Mouse (Mus musculus): ENCODE results near the gene Clstn2. TPM values are rescaled to one million over a fixed set of nuclear protein-coding genes. Genes with fewer than 3 reads are reported as not detected.
A peak's percentile ranks its signal among the peaks of the same experiment; 100 is the strongest.

The Clstn2 gene
- total RNA-seq, 2 experiments from 2014 or later = not detected

DNA sequence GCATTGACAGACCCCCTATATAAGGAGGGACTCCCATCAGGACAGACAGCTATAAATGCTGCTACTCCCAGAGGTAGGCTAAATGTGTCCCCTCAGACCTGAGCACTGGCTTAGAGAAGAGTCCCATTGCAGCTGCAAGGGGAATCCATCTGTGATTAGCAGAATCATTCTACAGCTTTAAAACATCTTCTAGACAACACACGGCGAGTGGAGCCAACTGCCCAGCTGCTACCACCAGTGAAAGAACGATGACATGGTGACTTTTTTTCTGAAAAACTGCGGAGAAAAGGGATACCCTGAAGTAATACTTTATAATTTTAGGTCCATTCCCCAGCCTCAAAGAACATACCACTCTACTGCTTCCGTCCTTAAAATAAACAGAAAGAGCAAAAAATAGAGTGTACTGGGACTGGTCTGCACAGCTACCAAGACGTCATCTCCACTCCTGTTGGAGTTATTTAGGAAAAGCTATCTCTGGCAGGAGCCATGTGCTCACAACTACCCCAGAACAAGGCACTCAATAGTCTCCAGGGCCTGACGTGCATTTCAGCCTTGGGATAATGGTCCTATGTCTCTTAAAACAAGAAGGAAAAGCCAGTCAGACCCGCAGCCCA, 79.1 kb downstream of the Clstn2 start:
- no peak for ATAC-seq (ENCODE audit: poor library complexity, severe bottlenecking)

DNA sequence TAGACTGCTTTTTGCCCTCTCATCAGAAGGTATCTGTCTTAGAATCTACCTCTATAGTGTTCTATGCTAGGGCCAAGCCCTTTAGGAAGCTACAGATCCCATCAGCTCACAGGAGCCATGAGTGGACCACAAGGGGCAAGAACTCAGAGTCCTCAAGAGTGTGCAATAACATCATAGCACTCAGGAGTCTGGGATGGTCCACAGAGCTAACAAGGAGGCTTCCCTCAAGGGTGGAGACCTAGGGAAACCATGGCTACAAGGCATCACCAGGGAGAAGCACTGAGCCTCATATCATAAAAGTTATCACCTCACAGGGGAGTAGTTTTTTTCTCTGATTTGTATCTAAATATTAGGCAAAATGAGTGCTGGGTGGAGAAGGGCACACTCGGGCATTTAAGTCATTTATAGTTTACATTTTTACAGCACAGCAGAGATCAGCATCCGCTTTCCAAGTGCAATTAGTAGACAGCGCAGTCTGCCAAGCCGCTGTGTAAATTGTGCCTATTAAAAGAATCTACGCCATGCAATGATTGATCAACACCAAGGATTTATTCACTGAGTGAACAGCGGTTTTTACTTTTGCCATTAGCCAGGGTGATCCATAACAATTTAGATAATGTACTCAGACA, 82.5 kb downstream of the Clstn2 start:
- ATAC-seq (ENCODE audit: poor library complexity, severe bottlenecking) = no peak

DNA sequence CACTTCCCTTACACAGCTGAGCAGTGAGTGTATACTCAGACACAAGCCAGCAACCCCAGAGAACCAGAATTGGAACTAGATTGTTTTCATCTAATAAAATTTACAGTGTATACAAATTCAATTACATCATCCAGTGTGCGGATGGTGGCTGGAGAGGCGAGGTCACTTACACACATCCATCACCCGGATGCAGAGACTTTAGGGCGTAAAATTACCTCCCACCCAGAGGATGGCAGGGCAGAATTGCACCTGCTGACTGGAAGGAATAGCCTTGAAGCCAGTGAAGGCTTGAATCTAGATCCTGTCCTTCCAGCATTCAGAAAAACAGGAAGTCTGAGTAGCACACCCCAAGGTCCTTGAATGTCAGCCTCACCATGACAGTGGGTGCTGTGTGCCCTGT, 113.7 kb downstream of the Clstn2 start:
- ATAC-seq (ENCODE audit: poor library complexity, severe bottlenecking) = no peak

DNA sequence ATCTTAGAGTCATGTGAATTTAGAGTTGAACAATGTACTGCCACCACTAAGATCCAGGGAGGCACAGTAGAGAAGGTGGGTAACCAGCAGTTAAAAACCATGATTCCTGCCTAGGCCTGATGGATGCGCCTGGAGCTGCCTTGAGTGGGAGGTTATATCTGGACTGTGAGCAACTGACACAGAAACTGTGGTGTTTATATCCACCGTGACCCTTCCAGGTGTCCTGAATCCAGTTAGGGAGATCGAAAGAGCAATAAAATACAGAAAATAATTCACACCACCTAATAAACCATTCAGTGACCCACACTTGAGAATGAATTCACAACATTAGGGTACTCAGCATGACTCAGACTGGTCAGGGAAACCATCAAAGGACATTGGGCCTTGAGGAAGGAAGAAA, 141.6 kb downstream of the Clstn2 start:
- ATAC-seq (ENCODE audit: poor library complexity, severe bottlenecking) = no peak

DNA sequence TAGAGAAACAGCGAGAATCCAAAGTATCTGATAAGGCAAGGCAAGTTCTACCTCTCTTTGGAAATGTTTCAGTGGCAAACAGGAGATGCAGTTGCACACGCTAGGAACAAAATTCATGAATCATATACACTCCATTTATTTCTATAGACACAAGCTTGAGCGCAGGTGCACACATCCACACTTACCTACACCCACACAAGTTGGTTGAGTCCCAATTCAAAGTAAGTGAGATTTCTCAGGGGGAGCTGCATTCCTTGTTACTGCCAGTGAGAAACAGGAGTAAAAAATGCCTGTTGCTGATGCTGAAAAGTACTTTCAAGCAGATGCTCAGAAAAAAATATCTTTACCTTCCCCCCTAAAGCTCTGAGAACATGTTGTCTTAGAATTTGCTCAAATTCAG, 149.6 kb downstream of the Clstn2 start:
- ATAC-seq (ENCODE audit: poor library complexity, severe bottlenecking) = no peak

DNA sequence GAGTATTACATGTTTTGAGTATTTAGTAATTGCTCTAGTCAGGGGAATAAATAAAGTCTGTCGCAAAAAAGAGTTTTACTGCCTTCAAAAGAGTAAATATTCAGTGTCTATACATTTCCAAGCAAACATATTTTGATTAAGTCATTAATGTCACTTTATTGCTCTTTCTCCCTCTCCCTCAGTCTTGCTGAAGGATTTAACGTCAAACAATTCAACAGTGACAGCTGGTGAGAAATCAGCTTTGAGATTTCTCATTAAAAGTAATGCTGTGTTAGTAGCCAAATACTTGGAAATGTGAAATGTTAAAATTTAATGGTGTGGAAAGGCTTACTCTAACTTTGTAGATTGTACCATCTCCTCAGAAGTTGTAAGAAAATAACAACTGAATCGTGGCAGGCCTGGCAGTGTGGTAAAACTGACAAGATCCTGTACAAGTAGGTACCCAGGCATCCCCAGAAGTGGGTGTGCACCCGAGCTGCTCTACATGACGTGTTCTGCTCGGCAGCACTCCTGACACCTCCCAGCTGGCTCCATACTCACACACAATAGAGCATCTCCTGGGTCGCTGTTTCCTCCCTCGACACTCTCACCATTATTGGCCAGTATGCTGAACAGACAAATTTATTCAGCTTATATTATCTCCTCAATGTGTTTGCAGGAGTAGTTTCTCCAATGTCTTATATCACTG, 165.8 kb downstream of the Clstn2 start:
- ATAC-seq (ENCODE audit: poor library complexity, severe bottlenecking) = no peak

DNA sequence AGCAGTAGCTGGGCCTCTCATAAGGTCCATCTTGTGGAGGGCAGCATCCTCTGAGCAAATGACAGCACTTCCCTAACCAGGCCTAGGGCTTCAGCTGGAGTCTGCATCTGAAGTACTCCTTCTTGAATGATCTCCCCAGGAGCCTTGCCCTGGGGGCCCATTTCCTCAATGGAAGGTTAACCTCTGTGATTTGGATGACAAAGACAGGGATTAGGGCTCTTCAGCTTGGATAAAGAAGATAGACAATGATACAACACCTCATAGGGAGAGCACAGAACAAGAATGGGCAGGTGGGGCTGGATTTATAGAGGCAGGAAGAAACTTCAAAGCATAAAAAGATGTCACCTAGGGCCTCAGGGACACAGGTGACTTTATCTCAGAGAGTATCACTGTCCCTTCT, 180.1 kb downstream of the Clstn2 start:
- no peak for ATAC-seq (ENCODE audit: poor library complexity, severe bottlenecking)

DNA sequence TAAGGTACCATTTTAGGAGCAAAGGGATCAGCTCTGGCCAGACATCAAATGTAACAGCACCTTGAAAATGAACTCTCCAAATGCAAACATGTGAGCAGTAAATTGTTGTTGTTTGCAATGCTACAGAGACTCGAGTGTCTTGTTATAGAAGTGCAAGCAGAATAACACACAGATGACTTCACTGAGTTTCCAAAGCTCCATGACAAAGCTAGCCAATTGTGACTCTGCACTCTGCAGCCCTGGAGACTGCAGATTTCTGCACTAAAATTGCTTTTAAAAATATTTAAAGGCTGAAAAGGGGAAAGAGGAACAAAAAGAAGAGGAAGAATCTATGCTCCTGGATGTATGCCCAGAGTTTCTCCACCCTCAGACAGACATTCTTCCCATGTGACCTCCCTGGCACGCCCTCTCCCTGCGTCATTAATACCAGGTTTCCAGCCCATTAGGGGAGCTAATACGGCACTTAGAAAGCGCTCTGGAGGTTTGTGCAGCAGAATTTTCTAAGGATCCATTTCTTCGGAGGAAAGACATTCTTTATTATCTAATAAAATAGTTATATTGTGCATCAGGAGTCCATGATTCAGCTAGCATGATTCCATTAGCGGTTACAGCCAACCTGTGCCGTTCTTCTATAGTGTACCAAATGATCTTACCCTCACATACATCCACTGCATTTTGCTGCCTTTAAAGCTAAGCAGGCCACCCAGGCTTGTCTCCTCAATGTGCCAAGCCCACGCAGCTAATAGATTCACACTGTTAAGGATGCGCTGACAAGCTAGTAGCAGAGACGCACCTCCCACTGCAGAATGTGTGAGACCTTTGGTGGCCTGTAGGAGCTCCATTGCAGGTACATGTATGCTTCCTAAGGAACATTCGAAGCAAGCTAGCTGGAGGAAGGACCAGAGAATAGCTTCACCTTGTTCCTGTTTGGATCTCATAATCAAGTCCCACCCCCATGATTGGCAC, 184.8 kb downstream of the Clstn2 start:
- ATAC-seq (ENCODE audit: poor library complexity, severe bottlenecking) = peak; percentile 47; the same call in 1 of the 2 replicates

DNA sequence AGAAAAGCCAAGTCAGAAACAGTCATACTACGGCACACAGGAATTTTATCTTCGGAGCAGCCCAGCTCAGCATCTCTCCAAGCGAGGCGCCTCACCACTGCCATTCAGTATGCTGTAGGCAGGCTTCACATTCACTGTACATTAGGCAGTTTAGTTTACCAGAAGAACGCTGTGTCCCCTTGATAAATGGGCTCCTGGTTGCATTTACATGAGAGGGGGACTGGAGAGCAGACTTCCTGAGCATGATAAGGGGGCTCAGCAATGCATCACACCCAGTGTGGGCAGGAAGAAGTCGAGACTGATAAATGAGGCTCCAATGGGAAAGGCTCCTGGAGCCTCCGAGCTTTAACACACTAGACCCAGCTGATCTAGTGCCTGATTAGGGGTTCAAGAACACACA, 190.9 kb downstream of the Clstn2 start:
- no peak for ATAC-seq (ENCODE audit: poor library complexity, severe bottlenecking)

DNA sequence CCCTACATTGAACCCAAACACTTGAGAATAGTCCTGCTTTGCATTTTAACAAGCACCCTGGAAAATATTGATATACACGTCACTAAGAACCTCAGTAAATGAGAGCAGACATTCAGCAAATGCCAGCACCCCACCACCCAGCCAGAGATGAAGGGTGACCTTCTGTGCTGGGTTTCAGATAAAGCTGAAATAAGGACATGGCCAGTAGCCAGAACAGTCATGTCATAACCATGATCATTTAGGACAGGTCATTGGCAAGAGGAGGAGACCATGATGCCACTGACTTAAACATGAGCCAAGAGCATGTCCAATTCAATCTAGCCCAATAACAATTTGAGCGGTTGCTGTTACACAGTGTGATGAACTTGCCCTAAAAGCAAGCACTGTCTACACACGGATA, 201.8 kb downstream of the Clstn2 start:
- no peak for ATAC-seq (ENCODE audit: poor library complexity, severe bottlenecking)

DNA sequence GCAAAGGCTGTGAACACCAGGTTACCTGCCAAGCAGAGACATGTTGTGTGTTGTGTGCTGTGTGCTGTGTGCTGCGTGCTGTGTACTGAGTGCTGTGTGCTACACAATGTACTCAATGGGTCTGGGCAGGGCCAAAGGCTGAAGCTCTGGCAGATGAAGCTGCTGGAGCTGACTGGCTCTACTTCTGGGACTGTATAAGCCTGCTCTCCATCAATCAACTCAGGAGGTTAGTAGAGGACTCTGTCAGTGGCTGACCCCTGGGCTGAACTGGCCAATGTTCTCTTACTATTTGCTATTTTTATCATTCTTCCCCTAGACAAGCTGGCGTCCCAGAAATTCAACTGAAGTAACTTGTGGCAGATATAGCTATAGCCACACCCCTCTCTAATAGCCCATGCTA, 203.1 kb downstream of the Clstn2 start:
- ATAC-seq (ENCODE audit: poor library complexity, severe bottlenecking) = no peak

DNA sequence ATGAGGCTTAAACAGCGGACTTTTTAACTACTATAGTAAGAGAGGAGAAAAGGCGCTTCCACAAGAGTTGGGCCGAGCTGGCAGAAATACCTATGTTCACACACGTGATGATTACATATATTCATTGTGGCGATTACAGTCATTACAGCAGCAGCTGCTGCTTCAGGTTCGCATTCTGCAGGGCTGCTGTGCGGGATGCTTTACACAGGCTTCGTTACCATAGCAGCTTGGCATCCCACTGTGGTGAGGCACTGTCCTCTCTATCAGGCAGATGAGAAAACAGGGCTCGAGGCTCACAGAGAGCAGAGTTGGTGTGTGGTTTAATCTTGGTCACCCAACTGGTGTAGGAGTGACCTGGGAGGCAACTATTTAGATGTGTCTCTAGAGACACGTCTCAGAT, 205.3 kb downstream of the Clstn2 start:
- ATAC-seq (ENCODE audit: poor library complexity, severe bottlenecking) = no peak

DNA sequence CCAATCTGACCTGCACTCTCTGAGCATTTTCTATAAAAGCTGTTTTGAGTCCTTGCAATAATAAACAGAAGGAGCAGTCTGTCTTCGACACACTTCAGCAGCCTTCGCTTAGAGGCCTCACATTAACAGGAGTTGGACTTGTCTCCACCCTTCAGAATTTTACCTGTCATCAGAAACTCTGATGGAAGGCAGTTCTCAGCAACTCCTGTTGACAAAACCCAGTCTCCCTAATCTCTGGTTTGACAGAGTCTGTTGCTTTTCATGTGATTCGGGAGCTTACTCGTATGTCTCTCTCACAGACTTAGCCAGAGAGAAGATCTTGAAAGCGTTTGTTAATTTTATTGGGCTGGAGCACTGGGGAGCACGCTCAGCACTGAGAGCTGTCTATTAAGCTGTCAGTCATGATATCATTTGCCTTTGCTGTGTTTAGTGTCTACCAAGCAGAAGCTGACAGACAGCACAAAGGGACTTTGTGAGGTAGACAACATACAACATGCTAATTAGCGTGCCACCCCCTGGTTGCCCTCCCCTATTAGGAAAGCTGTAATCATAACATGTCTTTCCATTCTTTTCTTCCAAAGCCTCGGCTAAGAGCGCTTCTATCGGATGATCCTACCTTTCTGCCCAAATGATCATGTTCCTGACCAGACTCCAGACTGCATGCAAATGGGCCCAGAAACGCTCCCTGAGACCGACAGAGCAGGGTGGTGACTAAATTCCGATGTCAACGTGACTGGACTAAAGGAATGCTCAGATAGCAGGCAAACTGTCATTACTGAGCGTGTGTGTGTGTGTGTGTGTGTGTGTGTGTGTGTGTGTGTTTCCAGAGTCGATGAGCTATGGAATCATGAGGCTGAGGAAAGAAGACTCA, 206.7 kb downstream of the Clstn2 start:
- no peak for ATAC-seq (ENCODE audit: poor library complexity, severe bottlenecking)

DNA sequence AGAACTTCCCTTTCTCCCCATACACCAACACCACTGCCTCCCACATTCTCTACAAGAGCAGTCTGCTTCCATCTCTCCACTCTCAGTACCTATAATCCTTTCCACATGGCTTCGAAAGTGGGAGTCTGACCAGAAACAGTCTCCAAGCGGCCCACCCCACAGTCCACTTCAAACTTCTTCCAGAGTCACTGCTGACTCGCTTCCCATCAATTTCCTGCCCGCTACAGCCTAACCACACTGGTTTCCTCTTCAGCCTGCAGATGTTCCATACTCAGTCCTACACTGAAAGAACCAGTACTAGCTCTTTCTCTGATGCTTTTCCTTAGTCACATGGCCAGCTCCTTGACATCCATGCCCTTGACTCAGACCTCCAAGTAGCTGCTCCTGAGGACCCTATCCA, 215.9 kb downstream of the Clstn2 start:
- ATAC-seq (ENCODE audit: poor library complexity, severe bottlenecking) = no peak

DNA sequence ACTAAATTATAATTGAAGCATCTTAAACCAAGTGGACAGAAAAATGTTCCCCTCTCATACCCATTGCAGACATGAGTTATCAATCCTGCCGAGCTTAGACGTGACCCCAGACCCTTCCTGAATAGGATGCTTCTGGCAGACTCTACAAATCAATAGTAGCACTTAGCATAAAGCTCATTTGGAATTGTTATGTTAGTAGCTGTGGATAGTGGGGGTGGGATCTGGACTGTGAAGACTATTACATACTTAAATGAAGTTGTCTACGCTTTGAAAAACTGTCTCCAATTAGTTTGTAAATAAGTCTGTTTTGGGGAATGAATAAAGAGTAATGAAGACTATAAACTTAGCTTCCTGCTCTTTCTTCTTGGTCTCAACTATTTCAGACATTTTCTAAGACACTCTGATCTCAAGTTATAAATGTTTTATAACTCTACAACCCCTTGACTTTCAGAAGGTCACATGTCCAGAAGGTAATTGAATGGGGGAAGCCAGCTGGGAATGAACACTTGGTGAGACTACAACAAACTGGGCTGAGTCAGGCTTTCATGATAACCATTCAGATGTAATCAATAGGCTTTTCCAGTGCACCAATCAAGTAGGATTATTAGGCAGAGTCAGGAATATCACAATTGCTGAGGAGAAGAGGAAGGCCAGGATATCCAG, 216.7 kb downstream of the Clstn2 start:
- no peak for ATAC-seq (ENCODE audit: poor library complexity, severe bottlenecking)

DNA sequence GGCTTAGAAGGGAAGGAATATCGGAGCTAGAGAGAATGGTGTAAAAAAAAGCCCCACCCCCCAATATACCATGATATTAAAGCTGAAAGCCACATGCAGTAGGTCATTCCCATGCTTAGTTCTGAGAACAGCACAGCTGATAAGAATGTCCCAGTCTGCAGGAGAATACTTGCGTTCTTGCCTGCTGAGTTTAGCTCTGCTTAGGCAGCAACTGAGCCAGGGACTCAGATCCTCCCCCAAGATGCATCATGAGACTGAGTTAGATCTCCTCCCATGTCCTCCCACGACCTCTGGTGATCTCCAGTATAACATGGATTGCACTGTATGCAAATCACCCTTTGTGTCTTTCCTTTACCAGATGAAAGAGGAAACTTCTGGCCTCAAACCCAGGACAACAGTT, 219.8 kb downstream of the Clstn2 start:
- ATAC-seq (ENCODE audit: poor library complexity, severe bottlenecking) = no peak

DNA sequence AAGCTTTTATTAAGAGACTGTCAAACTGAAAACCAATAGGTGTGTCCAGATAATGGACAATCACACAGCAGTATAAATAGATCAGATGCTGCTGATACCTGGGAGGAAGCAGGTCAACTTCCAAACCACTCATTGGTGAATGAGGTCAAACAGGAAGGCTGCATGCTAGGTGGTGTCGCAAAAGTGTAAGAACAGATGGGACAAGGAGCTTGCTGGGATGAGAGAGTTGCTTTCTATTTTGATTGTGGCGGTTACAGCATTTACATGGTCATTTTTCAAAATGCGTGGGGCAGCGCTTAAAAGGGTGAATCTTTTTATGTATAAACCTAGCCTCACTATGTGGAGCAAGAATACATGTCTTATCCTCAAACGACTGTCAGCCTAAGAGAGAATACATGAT, 225.9 kb downstream of the Clstn2 start:
- no peak for ATAC-seq (ENCODE audit: poor library complexity, severe bottlenecking)

DNA sequence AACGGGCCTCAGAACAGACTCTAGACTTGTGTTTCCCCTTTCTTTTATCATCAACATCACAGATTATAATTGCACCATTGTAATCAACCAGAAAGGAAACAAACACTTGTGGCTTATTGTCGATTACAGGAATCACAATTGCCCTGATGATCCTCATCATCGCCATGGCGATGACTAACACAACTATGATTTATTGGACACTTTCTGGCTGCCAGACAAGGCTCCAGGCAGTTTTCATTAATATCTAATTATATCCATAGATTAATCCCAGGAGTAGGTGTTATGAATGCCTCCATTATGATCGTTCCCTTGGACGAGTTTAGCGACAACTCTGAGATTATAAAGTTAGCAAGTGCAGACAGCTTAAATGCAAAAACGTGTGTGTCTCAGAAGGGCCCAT, 239.3 kb downstream of the Clstn2 start:
- ATAC-seq (ENCODE audit: poor library complexity, severe bottlenecking) = no peak

DNA sequence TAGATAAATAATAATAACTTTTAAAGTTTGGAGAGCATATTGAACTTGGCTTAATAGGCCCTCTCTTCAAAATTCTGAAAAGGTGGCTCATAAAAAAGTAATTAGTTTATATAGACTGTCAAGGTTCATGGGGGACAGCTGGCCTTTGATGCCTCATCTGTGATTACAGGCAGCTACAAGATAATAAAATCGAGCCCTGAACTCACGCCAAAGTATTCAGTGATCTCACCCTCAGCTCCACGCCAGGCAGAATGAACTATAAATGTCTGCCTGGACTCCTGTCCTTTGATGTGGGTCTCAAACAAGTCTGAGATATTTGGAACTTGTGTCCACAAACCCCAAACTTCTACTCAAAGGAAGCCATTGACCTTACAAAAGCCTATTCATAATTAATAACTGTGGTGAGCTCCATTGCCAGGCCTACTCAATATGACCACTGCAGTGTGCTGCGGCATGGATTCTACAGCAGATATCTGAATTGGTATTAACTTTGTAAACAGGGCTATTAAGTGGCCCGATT, 244.8 kb downstream of the Clstn2 start:
- ATAC-seq (ENCODE audit: poor library complexity, severe bottlenecking) = no peak

All from megakaryocyte, adult 5-6 weeks (primary cell).